Mouse (Mus musculus): ENCODE measurements at regions not wholly inside any gene's neighbourhood (a gene's known extent, or its start where the extent isn't known, plus 50 kb on each side); places are given as distances from the start of the nearest gene placed in this dataset.

- no peak for ATAC-seq (ENCODE audit: low FRiP score, low TSS enrichment)
- 83% methylated on average over 3 of the region's 3 CpGs for WGBS
- no peak overlapping the region for H3K4me2 ChIP-seq (replicated peaks; ENCODE audit: low read depth, low read length)
Measured at GRCm38 (mm10) chr17:52506760-52507159, 95.7 kb upstream of the Kcnh8 start.

GRCm38 (mm10) chr17:52530260-52530659, 72.2 kb upstream of the Kcnh8 start:
- Histone ChIP-seq H3K4me3 (ENCODE audit: low read length) (no peak overlapping the region), H3K27ac (ENCODE audit: low read depth, low read length) (no peak overlapping the region), H3K36me3 (ENCODE audit: control insufficient read depth, insufficient read depth, low read length) (no peaks in the 10 kb centered on the region), H3K9me3 (ENCODE audit: control insufficient read depth, low read length) (no peaks in the 10 kb centered on the region), H3K27me3 (ENCODE audit: control insufficient read depth, insufficient read depth, low read length) (no peaks in the 10 kb centered on the region), H3K4me1 (ENCODE audit: control insufficient read depth, insufficient read depth, low read length) (no peaks in the 10 kb centered on the region), H3K4me2 (replicated peaks; ENCODE audit: low read depth, low read length) (no peak overlapping the region), H3K9ac (ENCODE audit: low read depth, low read length) (no peak overlapping the region)
- ATAC-seq (ENCODE audit: low FRiP score, low TSS enrichment), result peak; percentile 64; the same call in 1 of the 2 replicates

More at GRCm38 (mm10) chr17:52506760-52507159, 95.7 kb upstream of the Kcnh8 start:
- Histone ChIP-seq H3K9ac (ENCODE audit: low read depth, low read length) (no peak overlapping the region), H3K4me1 (ENCODE audit: control insufficient read depth, insufficient read depth, low read length) (no peaks in the 10 kb centered on the region), H3K36me3 (ENCODE audit: control insufficient read depth, insufficient read depth, low read length) (no peaks in the 10 kb centered on the region), H3K27ac (ENCODE audit: low read depth, low read length) (no peak overlapping the region), H3K27me3 (ENCODE audit: control insufficient read depth, insufficient read depth, low read length) (no peaks in the 10 kb centered on the region), H3K9me3 (ENCODE audit: control insufficient read depth, low read length) (no peaks in the 10 kb centered on the region), H3K4me3 (ENCODE audit: low read length) (no peak overlapping the region)
